Mouse (Mus musculus) stomach, postnatal 0 days (tissue): Measurements from ENCODE around the gene Magi1. TPM values are rescaled to one million over a fixed set of nuclear protein-coding genes. Genes with fewer than 3 reads are reported as not detected.

Experiments
- ATAC-seq: fragments of 200-750 bp; cut with Nextera tagmentation; 2 replicates; pipeline ENCODE4 v1.8.0; 2017; ENCODE audit not compliant: low FRiP score, low TSS enrichment
- DNase-seq: peaks from one replicate; pipeline ENCODE4 v3.0.0-alpha.2; 2016; ENCODE audit warnings: low spot score
- H3K27ac ChIP-seq: fragments of 300-500 bp; sonication (generic); replicated peaks from 2 replicates; pipeline ENCODE4 v1.5.1; 2014; ENCODE audit warnings: mild to moderate bottlenecking, control low read depth
- H3K27me3 ChIP-seq: fragments of 300-500 bp; sonication (generic); 2 replicates; pipeline ENCODE4 v1.6.1; 2014; ENCODE audit warnings: low read length; ENCODE audit not compliant: control insufficient read depth, insufficient read depth
- H3K36me3 ChIP-seq: fragments of 300-500 bp; sonication (generic); 2 replicates; pipeline ENCODE4 v1.6.1; 2014; ENCODE audit warnings: low read length, mixed read lengths; ENCODE audit not compliant: control insufficient read depth, insufficient read depth
- H3K4me1 ChIP-seq: fragments of 300-500 bp; sonication (generic); replicated peaks from 2 replicates; pipeline ENCODE4 v1.6.1; 2014; ENCODE audit warnings: antibody characterized with exemption; ENCODE audit not compliant: control insufficient read depth, insufficient read depth
- H3K4me2 ChIP-seq: fragments of 300-500 bp; sonication (generic); replicated peaks from 2 replicates; pipeline ENCODE4 v1.6.1; 2014; ENCODE audit warnings: low read depth, mild to moderate bottlenecking, control low read depth, moderate library complexity
- H3K4me3 ChIP-seq: fragments of 300-500 bp; sonication (generic); 2 replicates; pipeline ENCODE4 v1.5.1; 2014; ENCODE audit warnings: low read depth, low read length, control low read depth
- H3K9ac ChIP-seq: fragments of 300-500 bp; sonication (generic); 2 replicates; pipeline ENCODE4 v1.6.1; 2014; ENCODE audit warnings: mild to moderate bottlenecking, low read length, control low read depth, mixed read lengths
- H3K9me3 ChIP-seq: fragments of 300-500 bp; sonication (generic); 2 replicates; pipeline ENCODE4 v1.6.1; 2016; ENCODE audit warnings: low read length; ENCODE audit not compliant: control insufficient read depth
- CTCF ChIP-seq: IDR thresholded peaks from 2 replicates; pipeline ENCODE4 v1.5.1; 2016; ENCODE audit warnings: antibody characterized with exemption, low read depth, mild to moderate bottlenecking, moderate library complexity
- EP300 ChIP-seq: optimal IDR thresholded peaks from 2 replicates; pipeline ENCODE3; 2016; ENCODE audit warnings: antibody characterized with exemption
- WGBS: fragments of 180-500 bp; shearing (Covaris S2); extraction: QIAGEN DNeasy Blood & Tissue Kit; methylation state at CpG from one replicate; pipeline ENCODE4 v1.1.7; 2014; 5-methylcytosine and 5-hydroxymethylcytosine counted together
- polyA plus RNA-seq: library from polyadenylated mRNA; unstranded; fragments of >200 nt; fragmentation: Nextera tagmentation; extraction: Ambion mirVana; gene quantifications from 2 replicates; pipeline ENCODE4 v1.2.1, GENCODE M21; 2015

The Magi1 gene
- polyA plus RNA-seq, 1 experiment from 2014 or later, result 4.4 TPM

GRCm38 (mm10) chr6:94150876-94151275 lies 132.8 kb downstream of the Magi1 start:
- Histone ChIP-seq H3K9ac (no peak overlapping the region), H3K4me1 (0 out of 2 replicates have a peak, but pooled peaks cover 4% of the 10 kb centered on the region), H3K27me3 (no peaks in the 10 kb centered on the region), H3K36me3 (no peaks in the 10 kb centered on the region), H3K4me2 (no peak overlapping the region), H3K27ac (no peak overlapping the region), H3K4me3 (no peak overlapping the region), H3K9me3 (no peaks in the 10 kb centered on the region)
- no peak for TF ChIP-seq CTCF
- TF ChIP-seq EP300, result no peak
- no peak for ATAC-seq
- no peak for DNase-seq
- WGBS, result 44% methylated on average over 4 of the region's 4 CpGs

GRCm38 (mm10) chr6:94149800-94150199 lies 133.9 kb downstream of the Magi1 start:
- Histone ChIP-seq H3K27me3 (no peaks in the 10 kb centered on the region), H3K4me1 (0 out of 2 replicates have a peak, but pooled peaks cover 6% of the 10 kb centered on the region), H3K4me3 (no peak overlapping the region), H3K9me3 (no peaks in the 10 kb centered on the region), H3K36me3 (no peaks in the 10 kb centered on the region), H3K4me2 (no peak overlapping the region), H3K27ac (no peak overlapping the region), H3K9ac (no peak overlapping the region)
- ATAC-seq (no peak), DNase-seq (no peak)
- 57% methylated on average over 2 of the region's 2 CpGs for WGBS
- TF ChIP-seq EP300 (no peak), CTCF (no peak)

GRCm38 (mm10) chr6:94146206-94146493 lies 137.6 kb downstream of the Magi1 start:
- 0 out of 2 replicates have a peak, but pooled peaks cover 6% of the 10 kb centered on the region for H3K4me1 ChIP-seq
- no peak overlapping the region for H3K4me2 ChIP-seq
- TF ChIP-seq EP300, result no peak
- no peak for TF ChIP-seq CTCF
- H3K9me3 ChIP-seq, result no peaks in the 10 kb centered on the region
- 27% methylated on average over 1 of the region's 1 CpGs for WGBS
- DNase-seq (no peak), ATAC-seq (no peak)
- H3K27ac ChIP-seq, result 0 out of 2 replicates have a peak overlapping the region, but pooled peaks have one; percentile 8
- no peak overlapping the region for H3K4me3 ChIP-seq
- no peak overlapping the region for H3K9ac ChIP-seq
- H3K36me3 ChIP-seq, result no peaks in the 10 kb centered on the region
- H3K27me3 ChIP-seq, result no peaks in the 10 kb centered on the region

GRCm38 (mm10) chr6:94145430-94146205 lies 138.1 kb downstream of the Magi1 start:
- no peaks in the 10 kb centered on the region for H3K27me3 ChIP-seq
- H3K27ac ChIP-seq, result 0 out of 2 replicates have a peak overlapping the region, but pooled peaks have one; percentile 8
- TF ChIP-seq CTCF (no peak), EP300 (no peak)
- H3K36me3 ChIP-seq, result no peaks in the 10 kb centered on the region
- no peak overlapping the region for H3K9ac ChIP-seq
- no peak overlapping the region for H3K4me3 ChIP-seq
- 0 out of 2 replicates have a peak, but pooled peaks cover 6% of the 10 kb centered on the region for H3K4me1 ChIP-seq
- WGBS, result 73% methylated on average over 8 of the region's 8 CpGs
- ATAC-seq (no peak), DNase-seq (peak; percentile 26)
- no peak overlapping the region for H3K4me2 ChIP-seq
- no peaks in the 10 kb centered on the region for H3K9me3 ChIP-seq

- Histone ChIP-seq H3K36me3 (no peaks in the 10 kb centered on the region), H3K4me3 (no peak overlapping the region), H3K4me2 (no peak overlapping the region), H3K9me3 (no peaks in the 10 kb centered on the region), H3K27me3 (no peaks in the 10 kb centered on the region), H3K27ac (no peak overlapping the region), H3K4me1 (0 out of 2 replicates have a peak, but pooled peaks cover 3% of the 10 kb centered on the region), H3K9ac (no peak overlapping the region)
- DNase-seq, result no peak
- no peak for ATAC-seq
- TF ChIP-seq EP300 (no peak), CTCF (no peak)
- 75% methylated on average over 2 of the region's 2 CpGs for WGBS
Observed at GRCm38 (mm10) chr6:94142493-94142892, 141.2 kb downstream of the Magi1 start.

- H3K27ac ChIP-seq, result no peak overlapping the region
- 29% methylated on average over 2 of the region's 2 CpGs for WGBS
- no peaks in the 10 kb centered on the region for H3K27me3 ChIP-seq
- no peak for ATAC-seq
- H3K4me2 ChIP-seq, result no peak overlapping the region
- no peak for TF ChIP-seq CTCF
- TF ChIP-seq EP300, result no peak
- H3K4me1 ChIP-seq, result 0 out of 2 replicates have a peak, but pooled peaks cover 3% of the 10 kb centered on the region
- H3K4me3 ChIP-seq, result no peak overlapping the region
- H3K36me3 ChIP-seq, result no peaks in the 10 kb centered on the region
- H3K9ac ChIP-seq, result no peak overlapping the region
- no peak for DNase-seq
- H3K9me3 ChIP-seq, result no peaks in the 10 kb centered on the region
Observed at GRCm38 (mm10) chr6:94141496-94141895, 142.2 kb downstream of the Magi1 start.
